Mouse (Mus musculus) hindbrain, embryonic 14.5 days (tissue): Measurements from ENCODE around the gene Morc2a. TPM values are rescaled to one million over a fixed set of nuclear protein-coding genes. Genes with fewer than 3 reads are reported as not detected.

Experiments used
- polyA plus RNA-seq: library from polyadenylated mRNA; unstranded; fragments of >200 nt; fragmentation: Nextera tagmentation; extraction: Ambion mirVana; gene quantifications from 2 replicates; pipeline ENCODE4 v1.2.1, GENCODE M21; 2014

Morc2a gene
- polyA plus RNA-seq, 1 experiment from 2014 or later, result 28.7 TPM

Other genes with a start within 250 kb of the Morc2a start
- 146 and 148 TPM in 2 replicates for gene Limk2, start 240.0 kb upstream of the Morc2a start, polyA plus RNA-seq
- 46.3 and 50.6 TPM in 2 replicates for gene Rnf185, start 196.8 kb upstream of the Morc2a start, polyA plus RNA-seq
- 0.67 and 0.81 TPM in 2 replicates for gene Pla2g3, start 160.9 kb upstream of the Morc2a start, polyA plus RNA-seq
- 5.7 and 6.9 TPM in 2 replicates for gene Inpp5j, start 144.4 kb upstream of the Morc2a start, polyA plus RNA-seq
- gene Selenom, start 134.5 kb upstream of the Morc2a start, polyA plus RNA-seq, result 105 and 122 TPM in 2 replicates
- gene Smtn, start 108.6 kb upstream of the Morc2a start, polyA plus RNA-seq, result 15.0 and 17.3 TPM in 2 replicates
- 23.8 and 27.9 TPM in 2 replicates for gene Osbp2, start 214.7 kb downstream of the Morc2a start, polyA plus RNA-seq
- gene 4921536K21Rik, start 245.9 kb downstream of the Morc2a start, polyA plus RNA-seq, result 0.13 and 0.28 TPM in 2 replicates
- 29.2 and 30.2 TPM in 2 replicates for gene Dusp18, start 246.0 kb downstream of the Morc2a start, polyA plus RNA-seq